Mouse (Mus musculus) G1E-ER4 (cell line): ENCODE measurements around the gene Kcnk3. TPM values are rescaled to one million over a fixed set of nuclear protein-coding genes. Genes with fewer than 3 reads are reported as not detected.

Source experiments
- GATA1 ChIP-seq: IDR thresholded peaks from one replicate; pipeline ENCODE4 v1.8.0; 2012; ENCODE audit warnings: low read length, inconsistent platforms
- polyA plus RNA-seq: library from polyadenylated mRNA; stranded (reverse); fragments of >175 nt; gene quantifications from 2 replicates; pipeline ENCODE4 v1.2.3, GENCODE M21; 2012

Kcnk3 gene
- polyA plus RNA-seq, 1 experiment = not detected

GRCm38 (mm10) chr5:30594953-30595560, 7.1 kb downstream of the Kcnk3 start:
- no peak for TF ChIP-seq GATA1

GRCm38 (mm10) chr5:30601397-30601796, 13.4 kb downstream of the Kcnk3 start:
- no peak for TF ChIP-seq GATA1

DNA sequence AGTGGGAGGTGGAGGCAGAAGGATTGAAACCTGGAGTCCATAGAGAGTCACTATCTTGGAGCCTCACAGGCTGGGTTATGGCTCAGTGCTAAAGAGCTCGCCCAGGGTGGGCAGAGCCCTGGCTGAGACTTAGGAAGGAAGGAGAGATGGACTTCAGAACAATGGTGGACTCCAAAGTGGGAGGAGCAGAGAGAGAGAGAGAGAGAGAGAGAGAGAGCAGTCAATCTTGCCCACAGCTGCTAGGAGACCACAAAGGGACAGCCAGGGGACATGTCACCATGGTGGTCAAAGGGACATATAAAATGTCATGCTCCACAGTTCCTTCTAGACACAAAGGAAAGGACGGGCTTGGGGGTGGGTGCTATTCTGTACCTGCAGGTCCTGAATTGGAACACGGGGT, 15.3 kb downstream of the Kcnk3 start:
- TF ChIP-seq GATA1 = no peak

DNA sequence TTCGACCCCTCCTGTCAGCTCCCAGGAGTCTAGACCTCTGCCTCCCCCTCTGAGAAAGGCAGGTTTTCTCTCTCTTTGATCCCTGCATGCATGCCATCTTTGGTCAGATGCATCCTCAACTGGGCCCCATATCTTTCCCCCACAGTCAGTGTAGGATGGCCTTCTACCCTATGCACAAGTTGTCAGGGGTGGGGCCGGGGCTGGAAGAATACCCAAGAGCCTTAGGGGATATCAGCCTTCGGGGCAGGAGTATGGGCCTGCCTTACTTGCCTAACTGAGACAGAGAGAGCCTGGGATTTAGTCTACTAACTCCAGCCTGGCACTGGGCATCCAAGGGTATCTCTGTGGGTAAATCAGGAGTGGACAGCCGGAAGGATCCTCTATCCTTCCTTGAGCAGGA, 16.0 kb downstream of the Kcnk3 start:
- no peak for TF ChIP-seq GATA1

GRCm38 (mm10) chr5:30604769-30605188, 16.8 kb downstream of the Kcnk3 start:
- no peak for TF ChIP-seq GATA1

- no peak for TF ChIP-seq GATA1
Observed at GRCm38 (mm10) chr5:30605649-30606048, 17.7 kb downstream of the Kcnk3 start.

DNA sequence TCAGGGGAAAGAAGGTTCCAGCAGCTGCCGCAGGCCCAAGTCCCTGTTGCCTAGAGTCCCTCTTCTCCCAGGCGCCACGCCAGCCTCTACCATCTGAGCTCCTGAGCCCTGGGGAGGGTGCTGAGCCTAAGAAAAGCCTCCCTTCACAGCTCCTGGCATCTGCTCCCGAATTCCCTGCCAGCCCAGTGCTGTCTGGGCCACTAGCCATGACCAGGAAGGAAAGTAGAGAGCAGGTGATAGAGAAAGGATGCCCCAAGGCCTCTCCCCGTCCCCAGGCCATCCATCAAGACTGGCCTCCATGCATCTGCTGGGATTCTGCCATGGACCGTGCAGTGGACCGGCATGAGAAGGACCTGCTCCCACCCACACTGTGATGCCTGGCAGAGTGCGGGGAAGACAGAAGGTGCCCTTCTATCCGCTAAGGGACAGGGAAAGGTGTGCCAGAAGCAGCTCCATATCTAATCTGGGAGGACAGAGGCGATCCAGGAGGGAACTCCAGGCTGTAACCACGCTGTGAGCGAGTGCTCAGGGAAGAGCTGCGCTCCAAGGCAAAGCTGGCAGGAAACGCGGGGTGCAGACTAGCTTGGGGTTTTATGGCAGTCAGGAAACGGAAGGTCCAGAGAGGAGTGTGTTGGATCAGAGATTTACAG, 18.6 kb downstream of the Kcnk3 start:
- no peak for TF ChIP-seq GATA1

DNA sequence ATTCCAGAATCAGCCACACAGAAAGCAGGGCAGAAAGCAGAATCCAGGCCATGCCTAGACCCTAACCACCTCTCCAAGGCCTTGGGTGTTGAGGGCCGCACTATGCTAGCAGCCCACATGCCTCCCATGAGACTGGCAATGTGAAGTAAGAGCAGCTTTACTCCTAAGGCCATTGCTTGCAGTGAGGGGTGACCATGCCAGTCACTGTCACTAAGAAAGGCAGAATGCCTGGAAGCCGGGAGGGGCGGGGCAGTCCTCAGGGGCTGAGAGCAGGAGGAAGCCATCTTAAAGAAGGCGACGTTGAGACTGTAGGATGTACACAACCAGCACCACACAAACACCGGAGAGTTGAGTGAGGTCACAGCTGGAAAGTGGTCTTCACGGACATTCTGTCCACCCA, 21.1 kb downstream of the Kcnk3 start:
- no peak for TF ChIP-seq GATA1

GRCm38 (mm10) chr5:30609918-30610645, 22.1 kb downstream of the Kcnk3 start:
- no peak for TF ChIP-seq GATA1

DNA sequence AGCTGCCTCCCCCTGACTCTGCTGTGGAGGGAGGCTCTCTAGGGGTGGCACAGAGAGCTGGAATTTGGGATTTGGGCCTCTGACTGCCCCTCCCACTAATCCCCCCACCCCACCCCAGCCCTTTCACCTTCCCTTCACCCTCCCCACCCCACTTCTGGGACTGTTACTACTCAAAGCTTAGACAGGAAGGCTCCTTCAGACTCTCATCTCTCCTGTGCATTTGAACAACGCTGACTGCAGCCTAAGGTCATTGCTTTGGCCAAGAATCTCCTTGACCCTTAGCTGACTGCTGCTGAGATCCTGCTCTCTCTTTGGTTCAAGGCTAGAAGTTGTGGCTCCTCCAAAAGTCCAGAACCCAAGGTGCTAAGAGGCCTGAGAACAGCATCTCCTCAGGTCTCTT, 23.1 kb downstream of the Kcnk3 start:
- no peak for TF ChIP-seq GATA1

- TF ChIP-seq GATA1 = no peak
Observed at GRCm38 (mm10) chr5:30611689-30612088, 23.7 kb downstream of the Kcnk3 start.

- TF ChIP-seq GATA1 = no peak
Observed at GRCm38 (mm10) chr5:30612575-30612974, 24.6 kb downstream of the Kcnk3 start.

DNA sequence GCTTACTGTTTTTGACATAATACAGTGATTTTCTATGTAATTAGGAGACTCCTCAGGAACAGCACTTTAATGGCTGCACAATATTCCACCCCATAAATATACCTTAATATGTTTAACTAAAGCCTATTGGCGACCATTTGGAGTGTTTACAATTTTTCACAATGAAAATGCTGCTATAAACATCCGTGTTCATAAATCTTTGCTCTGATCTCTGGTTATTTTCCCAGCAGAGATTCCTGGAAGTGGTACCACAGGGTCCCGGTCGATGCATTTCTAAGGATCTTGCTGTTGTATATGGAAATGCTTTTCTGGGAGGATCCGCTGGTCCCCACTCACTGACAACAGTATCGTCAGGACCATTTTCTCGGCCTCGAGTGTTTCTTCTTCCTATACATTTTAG, 25.3 kb downstream of the Kcnk3 start:
- TF ChIP-seq GATA1 = no peak

- no peak for TF ChIP-seq GATA1
Observed at GRCm38 (mm10) chr5:30614221-30614620, 26.3 kb downstream of the Kcnk3 start.

DNA sequence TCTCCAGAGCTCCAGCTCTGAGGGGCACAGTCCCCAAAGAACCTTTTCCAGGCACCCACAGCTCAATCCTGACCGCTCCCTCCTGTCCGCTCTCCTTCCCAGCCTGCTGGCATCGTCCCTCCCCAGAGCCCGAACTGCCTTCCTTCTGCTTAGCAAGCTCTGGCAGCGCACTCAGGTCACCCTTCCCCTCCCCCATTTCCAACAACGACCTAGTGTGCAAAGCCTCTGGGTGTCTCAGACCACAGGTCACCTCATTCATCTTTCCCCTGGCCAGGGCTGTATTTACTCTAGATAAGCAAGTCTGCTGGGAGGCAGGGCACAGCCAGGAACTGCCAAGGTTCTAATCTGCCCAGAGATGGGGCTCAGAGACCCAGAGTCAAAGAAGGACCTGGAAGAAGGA, 27.4 kb downstream of the Kcnk3 start:
- no peak for TF ChIP-seq GATA1

- TF ChIP-seq GATA1 = no peak
Observed at GRCm38 (mm10) chr5:30615819-30616218, 27.8 kb downstream of the Kcnk3 start.

DNA sequence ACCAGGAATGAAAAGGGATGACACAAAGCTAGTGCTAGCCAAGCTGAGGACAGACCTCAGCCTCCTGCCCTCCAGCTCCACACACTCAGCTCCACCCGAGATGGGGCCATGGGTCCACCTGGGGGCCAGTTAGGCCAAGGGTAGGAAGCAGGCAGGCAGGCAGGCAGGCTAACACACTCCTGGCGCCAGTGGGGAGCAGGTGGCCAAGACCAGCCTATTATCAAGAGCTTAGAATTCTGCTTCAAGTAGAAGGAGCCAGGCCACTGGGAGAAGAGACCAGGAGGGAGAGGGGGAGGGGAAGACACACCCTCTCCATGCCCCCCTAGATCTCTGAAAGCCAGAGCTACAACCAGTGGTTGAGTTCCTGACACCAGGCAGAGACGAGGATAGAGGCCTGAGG, 28.7 kb downstream of the Kcnk3 start:
- no peak for TF ChIP-seq GATA1
